ENCODE assay signal across 8 mouse cellular contexts in the genomic region with DNA sequence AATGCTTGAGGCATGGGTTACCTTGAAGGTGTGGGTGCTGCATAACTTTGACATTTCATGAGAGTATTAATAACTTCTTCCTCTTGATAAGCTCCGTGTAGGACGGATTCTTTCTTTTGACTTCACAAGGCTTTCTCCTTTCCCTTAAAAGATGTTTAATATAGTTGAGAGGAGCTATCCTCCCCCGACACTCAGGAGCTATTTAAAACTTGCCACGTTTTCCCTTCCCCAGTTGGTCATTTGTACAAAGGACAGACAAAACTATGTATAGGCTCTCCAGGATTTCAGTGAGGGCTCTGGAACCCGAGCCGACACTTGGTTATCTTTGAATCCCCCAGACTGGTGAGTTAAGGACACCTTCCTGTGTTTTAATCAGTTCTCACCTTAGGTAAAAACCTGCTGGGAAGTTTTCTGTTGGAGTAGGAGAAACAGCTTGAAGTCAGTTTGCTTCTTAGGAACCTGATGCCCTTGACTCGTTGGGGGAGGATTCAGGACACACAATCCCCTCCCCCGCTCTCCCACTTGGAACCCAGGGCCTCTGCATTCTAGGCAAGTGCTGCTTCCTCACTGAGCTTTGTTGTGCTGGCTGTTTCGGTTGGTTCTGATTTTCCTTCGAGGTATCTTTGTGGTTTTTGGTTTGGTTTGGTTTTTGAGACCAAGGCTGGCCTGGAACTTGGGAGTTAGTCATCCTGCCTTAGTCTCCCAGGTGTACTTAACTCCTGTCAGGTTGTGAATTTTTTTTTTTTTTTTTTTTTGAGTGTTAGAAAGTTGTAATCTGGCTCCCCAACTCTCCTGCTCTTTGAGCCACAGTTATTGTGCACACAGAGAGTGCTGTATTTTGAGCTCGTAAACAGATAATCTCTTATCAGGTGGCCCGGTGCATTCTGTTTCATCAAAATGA. TPM values are rescaled to one million over a fixed set of nuclear protein-coding genes. Genes with fewer than 3 reads are reported as not detected.
DNase-seq lines count a peak whose midpoint lies in the region; ATAC-seq lines count a peak whose summit lies in the region.

No protein-coding gene starts in this region.

- no peaks in the 10 kb centered on the region for H3K27me3 ChIP-seq in liver, embryonic 11.5 days (replicated peaks; ENCODE audit: control insufficient read depth, insufficient read depth, low read length)
- no peaks in the 10 kb centered on the region for H3K27me3 ChIP-seq in heart, embryonic 12.5 days (replicated peaks)
- H3K27me3 ChIP-seq in liver, embryonic 13.5 days: no peaks in the 10 kb centered on the region

- WGBS in liver, embryonic 11.5 days: 25% methylated on average over 12 of the region's 12 CpGs
- WGBS in heart, embryonic 12.5 days: 10% methylated on average over 12 of the region's 12 CpGs
- WGBS in liver, embryonic 13.5 days (ENCODE audit: insufficient replicate concordance): 25% methylated on average over 12 of the region's 12 CpGs

- no peaks in the 10 kb centered on the region for H3K9me3 ChIP-seq in liver, embryonic 11.5 days (ENCODE audit: control insufficient read depth, low read length)
- H3K9me3 ChIP-seq in heart, embryonic 12.5 days (replicated peaks): no peaks in the 10 kb centered on the region
- H3K9me3 ChIP-seq in liver, embryonic 13.5 days (replicated peaks): no peaks in the 10 kb centered on the region

- no peak for DNase-seq in liver, embryonic 11.5 days (ENCODE audit: low spot score)
- no peak for DNase-seq in liver
- peak; percentile 28 to 55 for DNase-seq in cerebellum, postnatal 25 days
- no peak for DNase-seq in liver, embryonic 13.5 days
- DNase-seq in layer of hippocampus, adult 11-12 months (ENCODE audit: low spot score): no peak

- H3K4me3 ChIP-seq in liver, embryonic 11.5 days (ENCODE audit: low read depth, low read length): 0 out of 2 replicates have a peak overlapping the region, but pooled peaks have one; percentile 1
- peak overlapping the region; percentile 84 for H3K4me3 ChIP-seq in heart, embryonic 12.5 days
- H3K4me3 ChIP-seq in liver, embryonic 13.5 days (replicated peaks): no peak overlapping the region

- H3K36me3 ChIP-seq in liver, embryonic 11.5 days (ENCODE audit: control insufficient read depth, insufficient read depth, low read length): no peaks in the 10 kb centered on the region
- peaks cover 6% of the 10 kb centered on the region for H3K36me3 ChIP-seq in heart, embryonic 12.5 days
- H3K36me3 ChIP-seq in liver, embryonic 13.5 days: no peaks in the 10 kb centered on the region

- H3K4me2 ChIP-seq in liver, embryonic 11.5 days: peak overlapping the region; percentile 97
- H3K4me2 ChIP-seq in heart, embryonic 12.5 days: peak overlapping the region; percentile 67
- H3K4me2 ChIP-seq in liver, embryonic 13.5 days: peak overlapping the region; percentile 100

- H3K4me1 ChIP-seq in liver, embryonic 11.5 days (replicated peaks; ENCODE audit: control insufficient read depth, insufficient read depth, low read length): peaks cover 19% of the 10 kb centered on the region
- peaks cover 27% of the 10 kb centered on the region for H3K4me1 ChIP-seq in heart, embryonic 12.5 days (replicated peaks)
- peaks cover 44% of the 10 kb centered on the region for H3K4me1 ChIP-seq in liver, embryonic 13.5 days (replicated peaks)

- H3K27ac ChIP-seq in liver, embryonic 11.5 days (ENCODE audit: low read depth, low read length): no peak overlapping the region
- peak overlapping the region; percentile 89 for H3K27ac ChIP-seq in heart, embryonic 12.5 days (ENCODE audit: poor library complexity, severe bottlenecking)
- no peak overlapping the region for H3K27ac ChIP-seq in liver, embryonic 13.5 days

- no peak for ATAC-seq in liver, embryonic 11.5 days (replicated peaks; ENCODE audit: low FRiP score)
- ATAC-seq in heart, embryonic 12.5 days (ENCODE audit: insufficient number of reproducible peaks, low FRiP score): no peak
- ATAC-seq in liver, embryonic 13.5 days (ENCODE audit: low read depth): no peak
- ATAC-seq in megakaryocyte-erythroid progenitor cell, adult 5-6 weeks (replicated peaks; ENCODE audit: low FRiP score, low TSS enrichment, poor library complexity, severe bottlenecking): no peak
- no peak for ATAC-seq in megakaryocyte, adult 5-6 weeks (ENCODE audit: poor library complexity, severe bottlenecking)

- H3K9ac ChIP-seq in liver, embryonic 11.5 days (ENCODE audit: low read depth, low read length): no peak overlapping the region
- peak overlapping the region; percentile 61 for H3K9ac ChIP-seq in heart, embryonic 12.5 days
- peak overlapping the region; percentile 15; the same call in 1 of the 2 replicates for H3K9ac ChIP-seq in liver, embryonic 13.5 days

RNA-seq across cellular contexts. Expression of a gene that starts 2.3 kb away (rescaled TPM):
- polyA plus RNA-seq in liver, embryonic 11.5 days (2014; fragmentation: Nextera tagmentation; extraction: Ambion mirVana): 15.2 and 15.4 TPM in 2 replicates
- 133 and 144 TPM in 2 replicates for polyA plus RNA-seq in heart, embryonic 12.5 days (2016; fragmentation: Nextera tagmentation; extraction: Ambion mirVana)
- 4.6 and 6.4 TPM in 2 replicates for polyA plus RNA-seq in liver, embryonic 13.5 days (2015; fragmentation: Nextera tagmentation; extraction: Ambion mirVana)
- 3.1 and 9.8 TPM in 2 replicates for total RNA-seq in megakaryocyte-erythroid progenitor cell, adult 5-6 weeks (2014; fragmentation: Nextera tagmentation)
- 5.6 and 11.9 TPM in 2 replicates for total RNA-seq in megakaryocyte-erythroid progenitor cell, adult 5-6 weeks (2017)
- 5.9 and 12.6 TPM in 2 replicates for total RNA-seq in megakaryocyte, adult 5-6 weeks (2015)
- 6.2 and 10.8 TPM in 2 replicates for total RNA-seq in megakaryocyte, adult 5-6 weeks (2017)

RNA-seq across cellular contexts. Expression of a gene that starts 22.7 kb away (rescaled TPM):
- not detected in 2 replicates for polyA plus RNA-seq in liver, embryonic 11.5 days (2014; fragmentation: Nextera tagmentation; extraction: Ambion mirVana)
- not detected in 2 replicates for polyA plus RNA-seq in heart, embryonic 12.5 days (2016; fragmentation: Nextera tagmentation; extraction: Ambion mirVana)
- polyA plus RNA-seq in liver, embryonic 13.5 days (2015; fragmentation: Nextera tagmentation; extraction: Ambion mirVana): not detected in 2 replicates
- total RNA-seq in megakaryocyte-erythroid progenitor cell, adult 5-6 weeks (2014; fragmentation: Nextera tagmentation): not detected in 2 replicates
- not detected in 2 replicates for total RNA-seq in megakaryocyte-erythroid progenitor cell, adult 5-6 weeks (2017)
- not detected in 2 replicates for total RNA-seq in megakaryocyte, adult 5-6 weeks (2015)
- not detected in 2 replicates for total RNA-seq in megakaryocyte, adult 5-6 weeks (2017)

Comparison
In these comparisons a context has a peak if more than half of its experiments do, and no peak if none do; other contexts are left out.
1. DNase-seq: peak in cerebellum, postnatal 25 days (2 of 2); none in liver, embryonic 11.5 days (single experiment), liver (single experiment), liver, embryonic 13.5 days (single experiment) and layer of hippocampus, adult 11-12 months (single experiment).
2. Peak in every context shown above with its lines, with median percentiles within 50 percentile points of each other: H3K4me2 ChIP-seq.